Mouse (Mus musculus) MEL (cell line): ENCODE measurements around the gene Rtn4rl1. TPM values are rescaled to one million over a fixed set of nuclear protein-coding genes. Genes with fewer than 3 reads are reported as not detected.

Experiments
- DNase-seq: peaks from one replicate; pipeline ENCODE4 v3.0.0; 2011; ENCODE audit warnings: low read depth, low spot score
- H3K27ac ChIP-seq: 2 replicates; pipeline ENCODE4 v1.5.1; 2012; ENCODE audit warnings: low read depth, mild to moderate bottlenecking, control low read depth, low read length, moderate library complexity; ENCODE audit not compliant: control insufficient read depth
- H3K27me3 ChIP-seq, 2 experiments: fragments of 150-350 bp in 1 of 2; sonication (generic) in 1 of 2; 2 replicates each; pipeline ENCODE4 v1.6.1; 2012; ENCODE audit warnings: low read length in 2 of 2, mild to moderate bottlenecking in 2 of 2, improper control_type of control experiment in 1 of 2, moderate library complexity in 1 of 2; ENCODE audit not compliant: insufficient read depth in 2 of 2, control insufficient read depth in 1 of 2
- H3K36me3 ChIP-seq, 2 experiments: 2 replicates each; pipeline ENCODE4 v1.6.1; 2012 to 2014; ENCODE audit warnings: low read length in 2 of 2, improper control_type of control experiment in 1 of 2, inconsistent platforms in 1 of 2, mild to moderate bottlenecking in 1 of 2; ENCODE audit not compliant: insufficient read depth in 2 of 2, control insufficient read depth in 1 of 2
- H3K4me1 ChIP-seq, 2 experiments: fragments of 150-350 bp in 1 of 2; sonication (generic) in 1 of 2; 2 replicates each; pipeline ENCODE4 v1.6.1; 2012; ENCODE audit warnings: low read length in 2 of 2, improper control_type of control experiment in 1 of 2, mild to moderate bottlenecking in 1 of 2; ENCODE audit not compliant: insufficient read depth in 2 of 2, control insufficient read depth in 1 of 2
- H3K4me3 ChIP-seq, 2 experiments: fragments of 150-350 bp in 1 of 2; sonication (generic) in 1 of 2; 2 replicates each; pipeline ENCODE4 v1.5.1; 2012; ENCODE audit warnings: low read depth in 2 of 2, low read length in 2 of 2, mild to moderate bottlenecking in 2 of 2, moderate library complexity in 2 of 2, control low read depth in 1 of 2, improper control_type of control experiment in 1 of 2; ENCODE audit not compliant: control insufficient read depth in 1 of 2, insufficient read depth in 1 of 2
- H3K79me2 ChIP-seq: 2 replicates; pipeline ENCODE4 v1.6.1; 2012; ENCODE audit warnings: mild to moderate bottlenecking, low read length, moderate library complexity; ENCODE audit not compliant: control insufficient read depth, poor library complexity, insufficient read depth
- H3K9ac ChIP-seq: 2 replicates; pipeline ENCODE4 v1.6.1; 2012; ENCODE audit warnings: low read depth, mild to moderate bottlenecking, control low read depth, low read length, moderate library complexity; ENCODE audit not compliant: control insufficient read depth, poor library complexity, severe bottlenecking
- H3K9me3 ChIP-seq: fragments of 150-350 bp; sonication (generic); replicated peaks from 2 replicates; pipeline ENCODE4 v1.6.1; 2012; ENCODE audit warnings: mild to moderate bottlenecking, low read length, improper control_type of control experiment, moderate library complexity; ENCODE audit not compliant: insufficient read depth
- CHD1 ChIP-seq: IDR thresholded peaks from 2 replicates; pipeline ENCODE4 v1.6.1; 2012; ENCODE audit warnings: low read depth, mild to moderate bottlenecking, inconsistent platforms, low read length, improper control_type of control experiment
- E2F4 ChIP-seq: IDR thresholded peaks from 2 replicates; pipeline ENCODE4 v1.6.1; 2011; ENCODE audit warnings: low read depth, low read length, improper control_type of control experiment, borderline replicate concordance
- EP300 ChIP-seq, 2 experiments: IDR thresholded peaks; 2 replicates each; pipeline ENCODE4 v1.6.1; 2011; ENCODE audit warnings: improper control_type of control experiment in 2 of 2, low read length in 2 of 2, low read depth in 1 of 2, mild to moderate bottlenecking in 1 of 2
- ETS1 ChIP-seq: IDR thresholded peaks from 2 replicates; pipeline ENCODE4 v1.6.1; 2012; ENCODE audit warnings: low read depth, mild to moderate bottlenecking, inconsistent platforms, low read length, improper control_type of control experiment, moderate library complexity
- GABPA ChIP-seq: IDR thresholded peaks from 2 replicates; pipeline ENCODE4 v1.6.1; 2012; ENCODE audit warnings: low read depth, mild to moderate bottlenecking, inconsistent platforms, low read length, improper control_type of control experiment, moderate library complexity
- MAFK ChIP-seq: IDR thresholded peaks from 2 replicates; pipeline ENCODE4 v1.6.1; 2011; ENCODE audit warnings: low read depth, mild to moderate bottlenecking, low read length, improper control_type of control experiment, borderline replicate concordance
- MAZ ChIP-seq: IDR thresholded peaks from 2 replicates; pipeline ENCODE4 v1.6.1; 2012; ENCODE audit warnings: low read depth, mild to moderate bottlenecking, inconsistent platforms, low read length, improper control_type of control experiment
- MYB ChIP-seq: IDR thresholded peaks from 2 replicates; pipeline ENCODE4 v1.6.1; 2011; ENCODE audit warnings: mild to moderate bottlenecking, low read depth, low read length, improper control_type of control experiment
- NRF1 ChIP-seq: IDR thresholded peaks from 2 replicates; pipeline ENCODE4 v1.6.1; 2014; ENCODE audit warnings: low read depth, mild to moderate bottlenecking, inconsistent platforms, low read length, improper control_type of control experiment, moderate library complexity; ENCODE audit not compliant: poor library complexity, insufficient read depth, severe bottlenecking
- RAD21 ChIP-seq: IDR thresholded peaks from 2 replicates; pipeline ENCODE4 v1.6.1; 2011; ENCODE audit warnings: mild to moderate bottlenecking, low read depth, low read length, improper control_type of control experiment
- RCOR1 ChIP-seq: IDR thresholded peaks from 2 replicates; pipeline ENCODE4 v1.6.1; 2012; ENCODE audit warnings: low read depth, mild to moderate bottlenecking, inconsistent platforms, low read length, improper control_type of control experiment
- TAL1 ChIP-seq: IDR thresholded peaks from 2 replicates; pipeline ENCODE4 v1.6.1; 2012; ENCODE audit warnings: mild to moderate bottlenecking, inconsistent platforms, low read length, moderate library complexity, mixed read lengths
- TBP ChIP-seq: IDR thresholded peaks from 2 replicates; pipeline ENCODE4 v1.8.0; 2011; ENCODE audit warnings: low read depth, low read length, improper control_type of control experiment
- UBTF ChIP-seq: IDR thresholded peaks from 2 replicates; pipeline ENCODE4 v1.6.1; 2012; ENCODE audit warnings: low read depth, mild to moderate bottlenecking, inconsistent platforms, low read length, improper control_type of control experiment, moderate library complexity, borderline replicate concordance; ENCODE audit not compliant: insufficient read depth
- ZC3H11A ChIP-seq: IDR thresholded peaks from 2 replicates; pipeline ENCODE4 v1.6.1; 2012; ENCODE audit warnings: low read depth, mild to moderate bottlenecking, inconsistent platforms, low read length, improper control_type of control experiment
- ZKSCAN1 ChIP-seq: IDR thresholded peaks from 2 replicates; pipeline ENCODE4 v1.6.1; 2012; ENCODE audit warnings: low read depth, mild to moderate bottlenecking, inconsistent platforms, low read length, improper control_type of control experiment, moderate library complexity
- polyA plus RNA-seq, 2 experiments: library from polyadenylated mRNA; stranded (reverse) in 1 of 2; unstranded in 1 of 2; fragments of >175 nt in 1 of 2; fragments of >200 nt in 1 of 2; gene quantifications; 2 replicates each; pipeline versions ENCODE4 v1.2.1 to v1.2.4; 2012; ENCODE audit warnings: low replicate concordance in 2 of 2, low read depth in 1 of 2; ENCODE audit not compliant: insufficient read length in 2 of 2, insufficient read depth in 1 of 2, missing spikeins in 1 of 2
- total RNA-seq: library from RNA; depleted of rRNA; stranded (reverse); fragments of 300-350 nt; gene quantifications from 2 replicates; pipeline ENCODE4 v1.2.3, GENCODE M21; 2012

Rtn4rl1 gene
- total and polyA plus RNA-seq, 3 experiments: 0.35 to 2.6 TPM; not detected in 1

- TF ChIP-seq MYB (no peak), RCOR1 (no peak), RAD21 (no peak), MAZ (no peak), E2F4 (no peak), ZC3H11A (no peak), EP300 (IDR thresholded peaks at IDR 0.05; ENCODE audit: low read depth in 1 of 2, low read length in 2 of 2) (no peak), CHD1 (no peak), TAL1 (no peak)
- no peak overlapping the region for H3K9ac ChIP-seq
- no peak for DNase-seq
- H3K79me2 ChIP-seq: no peaks in the 10 kb centered on the region
- no peaks in the 10 kb centered on the region for H3K27me3 ChIP-seq
- H3K4me1 ChIP-seq: no peaks in the 10 kb centered on the region; a peak in 1 of 4 replicates
- H3K9me3 ChIP-seq: no peaks in the 10 kb centered on the region
- no peak overlapping the region for H3K4me3 ChIP-seq
- no peak overlapping the region for H3K27ac ChIP-seq
- H3K36me3 ChIP-seq: no peaks in the 10 kb centered on the region
Measured at GRCm38 (mm10) chr11:75206347-75206746, 12.8 kb downstream of the Rtn4rl1 start.

GRCm38 (mm10) chr11:75209363-75209762 lies 15.8 kb downstream of the Rtn4rl1 start:
- H3K9ac ChIP-seq: no peak overlapping the region
- H3K27me3 ChIP-seq: no peaks in the 10 kb centered on the region
- H3K36me3 ChIP-seq: no peaks in the 10 kb centered on the region
- no peaks in the 10 kb centered on the region for H3K79me2 ChIP-seq
- no peak for DNase-seq
- H3K4me1 ChIP-seq: no peaks in the 10 kb centered on the region
- no peak overlapping the region for H3K27ac ChIP-seq
- TF ChIP-seq GABPA (no peak), NRF1 (no peak), MAFK (no peak), ETS1 (no peak)
- no peaks in the 10 kb centered on the region for H3K9me3 ChIP-seq
- H3K4me3 ChIP-seq: no peak overlapping the region

GRCm38 (mm10) chr11:75210093-75210492 lies 16.5 kb downstream of the Rtn4rl1 start:
- H3K9ac ChIP-seq: no peak overlapping the region
- no peaks in the 10 kb centered on the region for H3K79me2 ChIP-seq
- H3K4me1 ChIP-seq: no peaks in the 10 kb centered on the region
- H3K4me3 ChIP-seq: no peak overlapping the region
- H3K9me3 ChIP-seq: no peaks in the 10 kb centered on the region
- H3K36me3 ChIP-seq: no peaks in the 10 kb centered on the region
- no peak for TF ChIP-seq E2F4
- TF ChIP-seq ZKSCAN1: no peak
- no peak for TF ChIP-seq MYB
- TF ChIP-seq TBP: no peak
- no peak for TF ChIP-seq MAZ
- TF ChIP-seq MAFK: no peak
- no peak for TF ChIP-seq CHD1
- TF ChIP-seq UBTF: no peak
- TF ChIP-seq ZC3H11A: no peak
- TF ChIP-seq, all 39 proteins: peak for 0
- H3K27me3 ChIP-seq: no peaks in the 10 kb centered on the region
- DNase-seq: no peak
- no peak overlapping the region for H3K27ac ChIP-seq
